Mouse (Mus musculus) erythroblast, embryonic 14.5 days (primary cell): ENCODE measurements around the gene Prdm12. TPM values are rescaled to one million over a fixed set of nuclear protein-coding genes. Genes with fewer than 3 reads are reported as not detected.
A peak's percentile ranks its signal among the peaks of the same experiment; 100 is the strongest.
"Not testable (repeated sequence)": the region's sequence is repeated elsewhere in the genome, so short reads cannot be mapped to it uniquely, and the experiment has no call there.

Source experiments
- H3K27me3 ChIP-seq: 2 replicates; pipeline ENCODE4 v1.6.1; 2012; ENCODE audit warnings: inconsistent platforms; ENCODE audit not compliant: control insufficient read depth
- H3K36me3 ChIP-seq: 2 replicates; pipeline ENCODE4 v1.6.1; 2012; ENCODE audit warnings: mild to moderate bottlenecking, inconsistent platforms; ENCODE audit not compliant: control insufficient read depth
- H3K4me1 ChIP-seq: 2 replicates; pipeline ENCODE4 v1.6.1; 2012; ENCODE audit warnings: inconsistent platforms; ENCODE audit not compliant: control insufficient read depth
- H3K4me3 ChIP-seq: replicated peaks from 2 replicates; pipeline ENCODE3; 2012; ENCODE audit warnings: moderate library complexity, mild to moderate bottlenecking, inconsistent platforms
- H3K9me3 ChIP-seq: 2 replicates; pipeline ENCODE4 v1.6.1; 2012; ENCODE audit warnings: low read length, inconsistent platforms, mixed read lengths; ENCODE audit not compliant: control insufficient read depth
- GATA1 ChIP-seq: IDR thresholded peaks from 2 replicates; pipeline ENCODE4 v1.6.1; 2012; ENCODE audit warnings: low read length, inconsistent platforms, mixed read lengths
- TAL1 ChIP-seq: IDR thresholded peaks from 3 replicates; pipeline ENCODE4 v1.6.1; 2012; ENCODE audit warnings: low read length, inconsistent platforms, mixed read lengths
- polyA plus RNA-seq: library from polyadenylated mRNA; stranded (reverse); fragments of >175 nt; gene quantifications from 2 replicates; pipeline ENCODE4 v1.2.3, GENCODE M21; 2012

Gene Prdm12
- polyA plus RNA-seq, 1 experiment: not detected

DNA sequence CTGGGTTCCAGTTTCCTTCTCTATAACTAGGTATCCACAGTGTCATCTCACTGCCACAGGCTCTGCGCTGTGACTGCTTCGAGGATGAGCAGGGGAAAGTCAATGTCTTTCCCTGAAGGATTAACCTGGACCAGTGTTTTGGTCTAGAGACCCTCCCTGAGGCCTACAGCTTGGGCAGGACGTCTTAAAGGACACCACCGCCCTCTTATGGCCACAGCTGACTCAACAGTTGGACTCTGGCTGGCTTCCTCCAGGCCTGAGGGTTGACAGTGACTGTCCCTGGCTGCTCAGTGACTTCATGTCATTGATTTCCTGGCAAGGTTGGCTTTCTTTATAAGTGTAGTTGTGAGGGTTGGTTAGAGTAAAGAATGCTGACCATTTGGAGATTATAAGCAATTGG is 27.5 kb downstream of the Prdm12 start:
- Histone ChIP-seq H3K36me3 (peaks cover 5% of the 10 kb centered on the region), H3K4me1 (peaks cover 20% of the 10 kb centered on the region), H3K4me3 (no peak overlapping the region), H3K27me3 (peaks cover 12% of the 10 kb centered on the region), H3K9me3 (no peaks in the 10 kb centered on the region)
- TF ChIP-seq GATA1: no peak
- TF ChIP-seq TAL1: no peak

DNA sequence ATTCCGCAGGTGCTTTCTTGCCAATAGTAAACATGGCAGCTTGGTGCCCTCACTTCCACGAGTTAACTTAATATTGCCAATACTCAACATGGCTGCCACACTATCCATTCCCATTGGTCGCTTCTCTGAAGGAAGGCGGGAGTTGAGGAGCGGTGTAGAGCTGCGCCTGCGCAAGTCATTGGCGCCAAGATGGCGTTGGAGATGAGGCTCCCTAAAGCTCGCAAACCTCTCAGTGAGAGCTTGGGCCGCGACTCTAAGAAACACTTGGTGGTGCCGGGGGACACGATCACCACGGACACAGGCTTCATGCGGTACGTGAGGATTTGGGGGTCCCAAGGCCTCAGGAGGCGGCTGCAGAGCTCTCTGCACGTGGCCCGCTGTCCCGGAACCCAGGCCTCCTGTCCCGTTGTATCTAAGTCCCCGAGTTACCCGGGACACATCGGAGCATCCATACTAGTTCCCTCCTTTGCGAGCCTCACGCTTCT is 30.8 kb downstream of the Prdm12 start, which contains the start of gene Exosc2:
TSS of gene Exosc2 (plus strand) at position 165 of the 485 bp plus-strand sequence.
- H3K27me3 ChIP-seq: no peaks in the 10 kb centered on the region; the same call in 1 of the 2 replicates
- TF ChIP-seq GATA1 (peak; percentile 4; the same call in 1 of the 2 replicates), TAL1 (no peak)

DNA sequence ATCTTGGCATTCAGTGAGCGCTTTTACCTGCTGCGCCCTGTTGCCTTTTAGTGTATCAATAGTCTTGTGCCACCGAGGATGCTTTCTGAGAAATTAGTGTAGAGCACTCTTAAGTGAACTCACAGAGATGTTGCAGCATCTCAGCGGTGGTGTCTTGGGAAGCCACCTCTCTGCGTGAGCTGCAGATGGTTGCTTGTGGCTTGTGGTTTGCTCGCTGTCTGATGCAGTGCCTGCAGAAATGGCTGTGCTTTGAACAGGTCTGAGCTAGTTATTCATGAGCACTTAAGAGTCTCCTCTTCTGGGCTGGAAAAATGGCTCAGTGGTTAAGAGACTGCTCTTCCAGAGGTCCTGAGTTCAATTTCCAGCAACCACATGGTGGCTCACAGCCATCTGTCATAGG is 38.8 kb downstream of the Prdm12 start:
- peaks cover 79% of the 10 kb centered on the region for H3K36me3 ChIP-seq
- H3K27me3 ChIP-seq: no peaks in the 10 kb centered on the region
- H3K4me1 ChIP-seq: peaks cover 2% of the 10 kb centered on the region; the same call in 1 of the 2 replicates
- H3K4me3 ChIP-seq: no peak overlapping the region
- no peaks in the 10 kb centered on the region for H3K9me3 ChIP-seq
- TF ChIP-seq TAL1: no peak
- TF ChIP-seq GATA1: no peak

More for the DNA sequence above, 30.8 kb downstream of the Prdm12 start, which contains the start of gene Exosc2:
- H3K36me3 ChIP-seq: peaks cover 37% of the 10 kb centered on the region
- peaks cover 35% of the 10 kb centered on the region for H3K4me1 ChIP-seq
- H3K9me3 ChIP-seq: no peaks in the 10 kb centered on the region
- peak within 1 kb of the TSS; percentile 79 for H3K4me3 ChIP-seq

DNA sequence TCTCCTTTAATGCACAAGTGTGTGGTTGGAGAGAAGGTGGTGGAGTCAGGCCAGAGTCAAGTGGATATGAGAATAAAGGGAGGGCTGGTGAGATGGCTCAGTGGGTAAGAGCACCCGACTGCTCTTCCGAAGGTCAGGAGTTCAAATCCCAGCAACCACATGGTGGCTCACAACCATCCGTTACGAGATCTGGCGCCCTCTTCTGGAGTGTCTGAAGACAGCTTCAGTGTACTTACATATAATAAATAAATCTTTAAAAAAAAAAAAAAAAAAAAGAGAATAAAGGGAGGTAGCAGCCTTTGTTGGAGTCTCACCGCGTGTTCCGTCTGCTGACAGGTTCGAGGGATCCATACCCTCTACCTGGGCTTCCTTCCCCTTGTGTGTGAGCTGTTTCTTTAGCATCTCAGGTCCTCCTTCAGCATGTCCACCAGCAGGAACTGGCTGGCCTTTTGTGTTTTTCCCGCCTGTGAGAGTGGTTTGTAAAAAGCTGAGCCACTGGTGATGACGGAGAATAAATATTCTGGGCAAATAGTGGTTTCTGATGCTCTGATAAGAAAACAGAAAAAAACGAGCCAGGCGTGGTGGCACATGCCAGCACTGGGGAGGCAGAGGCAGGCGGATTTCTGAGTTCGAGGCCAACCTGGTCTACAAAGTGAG is 41.3 kb downstream of the Prdm12 start:
- not testable (repeated sequence) for H3K4me1 ChIP-seq, H3K4me3 ChIP-seq, H3K9me3 ChIP-seq, H3K27me3 ChIP-seq
- peaks cover 54% of the 10 kb centered on the region for H3K36me3 ChIP-seq

DNA sequence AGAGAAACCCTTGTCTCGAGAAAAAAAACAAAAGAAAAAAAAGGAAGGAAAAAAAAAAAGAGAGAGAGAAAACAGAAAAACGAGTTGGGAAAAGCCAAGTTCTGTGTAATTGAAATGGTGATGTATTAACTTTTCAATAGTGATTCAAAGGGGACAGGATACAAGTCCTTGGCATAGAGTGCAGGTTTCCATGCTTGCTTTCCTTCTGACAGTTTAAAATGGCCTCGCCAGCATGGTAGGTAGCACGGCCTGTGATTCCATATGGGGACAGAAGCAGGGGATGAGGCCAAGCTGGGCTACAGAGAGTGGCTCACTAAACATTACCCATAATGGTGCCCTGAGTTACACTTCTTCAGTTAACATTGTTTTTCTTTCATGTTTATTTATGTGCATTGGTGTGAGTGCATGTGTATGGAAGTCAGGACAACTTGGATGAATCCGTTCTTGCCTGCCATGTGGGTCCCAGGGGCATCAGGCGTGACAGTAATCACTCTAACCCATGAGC is 41.9 kb downstream of the Prdm12 start:
- TF ChIP-seq GATA1 (no peak), TAL1 (no peak)
- Histone ChIP-seq H3K27me3 (no peaks in the 10 kb centered on the region), H3K9me3 (no peaks in the 10 kb centered on the region), H3K4me1 (no peaks in the 10 kb centered on the region), H3K36me3 (peaks cover 48% of the 10 kb centered on the region), H3K4me3 (no peak overlapping the region)

DNA sequence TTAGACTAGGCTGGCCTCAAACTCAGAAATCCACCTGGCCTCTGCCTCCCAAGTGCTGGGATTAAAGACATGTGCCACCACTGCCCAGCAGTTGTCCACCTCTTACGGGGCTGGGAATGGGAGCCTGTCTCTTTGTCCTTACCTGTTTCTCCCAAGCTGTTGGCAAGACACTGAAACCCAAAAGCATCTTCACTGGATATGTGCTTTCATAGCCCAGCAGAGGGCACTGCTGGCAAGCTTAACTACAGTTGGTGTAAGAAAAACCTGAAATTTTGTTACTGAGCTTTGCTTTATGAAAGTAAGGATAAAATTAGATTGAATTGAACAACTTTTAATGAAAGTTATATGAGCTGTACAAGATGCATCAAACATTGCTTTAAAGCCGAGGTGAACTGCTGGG is 43.8 kb downstream of the Prdm12 start:
- H3K4me1 ChIP-seq: peaks cover 9% of the 10 kb centered on the region
- no peak for TF ChIP-seq GATA1
- no peaks in the 10 kb centered on the region for H3K9me3 ChIP-seq
- H3K27me3 ChIP-seq: no peaks in the 10 kb centered on the region
- H3K4me3 ChIP-seq: no peak overlapping the region
- H3K36me3 ChIP-seq: peaks cover 30% of the 10 kb centered on the region

DNA sequence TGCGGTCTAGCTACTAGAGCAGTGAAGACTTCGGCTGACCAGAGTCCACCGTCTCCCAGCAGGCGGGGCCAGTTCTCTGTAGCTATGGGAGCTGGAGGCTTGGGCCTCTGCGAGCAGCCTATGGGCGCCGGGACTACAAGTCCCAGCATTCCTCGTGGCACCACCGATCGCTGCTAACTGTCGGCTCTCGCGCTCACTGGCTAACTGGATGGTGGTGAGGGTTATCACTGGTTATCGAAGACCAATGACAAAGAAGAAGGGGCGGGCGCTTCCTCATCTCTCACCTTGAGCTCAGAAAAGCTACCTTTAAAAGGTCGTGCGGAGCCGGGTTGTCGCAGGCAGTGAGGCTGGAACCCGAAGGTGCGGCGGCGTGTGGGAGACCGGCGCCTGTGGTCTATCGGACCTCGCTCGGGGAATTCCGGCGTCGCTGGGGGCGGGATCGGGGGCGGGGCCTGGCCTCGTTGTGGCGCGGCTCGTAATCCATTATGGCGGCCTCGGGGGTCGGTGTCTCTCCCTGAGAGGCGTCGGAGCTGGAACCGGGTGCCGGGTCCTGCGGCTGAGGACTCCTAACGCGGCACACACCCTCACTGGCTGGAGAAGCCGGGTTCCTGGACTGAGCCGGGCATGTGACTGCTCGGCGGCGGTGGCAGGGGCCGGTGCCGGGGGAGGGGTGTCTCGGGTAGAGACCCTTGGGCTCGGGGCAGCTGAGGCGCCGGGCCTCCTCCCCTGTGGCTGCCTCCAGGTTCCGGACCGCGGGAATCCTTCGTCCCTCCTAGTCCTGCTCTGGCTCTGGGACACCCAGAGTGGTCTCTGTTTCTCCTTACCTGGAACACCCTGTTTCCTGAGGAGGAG is 48.5 kb downstream of the Prdm12 start, which contains the start of gene Abl1:
TSS of gene Abl1 (plus strand) at position 303 of the 852 bp plus-strand sequence.
- peaks cover 11% of the 10 kb centered on the region for H3K36me3 ChIP-seq
- H3K4me3 ChIP-seq: peak within 1 kb of the TSS; percentile 90
- TF ChIP-seq TAL1: no peak
- peak; percentile 66 for TF ChIP-seq GATA1

DNA sequence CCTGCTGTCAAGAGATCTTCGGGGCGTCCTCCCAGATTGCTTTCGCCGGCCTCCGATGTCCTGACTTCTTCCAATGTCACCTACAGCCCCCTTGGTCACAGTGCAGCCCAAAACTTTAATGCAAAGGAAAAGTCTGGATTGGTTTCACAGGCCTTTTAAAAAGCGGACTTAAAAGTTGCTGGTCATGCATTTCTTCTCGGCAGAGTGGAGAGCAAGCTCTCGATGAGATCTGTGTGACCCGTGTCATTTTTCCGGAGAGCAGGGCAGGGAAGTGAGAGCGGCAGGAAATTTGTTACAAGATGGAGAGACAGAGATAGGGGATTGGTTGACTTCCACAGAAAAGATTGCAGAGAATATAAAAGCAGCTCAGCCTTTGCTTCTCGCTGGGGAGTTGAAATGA is 49.2 kb downstream of the Prdm12 start:
- Histone ChIP-seq H3K4me1 (peaks cover 38% of the 10 kb centered on the region), H3K36me3 (peaks cover 12% of the 10 kb centered on the region), H3K4me3 (peak overlapping the region; percentile 90), H3K27me3 (no peaks in the 10 kb centered on the region), H3K9me3 (no peaks in the 10 kb centered on the region)
- no peak for TF ChIP-seq GATA1
- no peak for TF ChIP-seq TAL1

More for the DNA sequence above, 48.5 kb downstream of the Prdm12 start, which contains the start of gene Abl1:
- Histone ChIP-seq H3K27me3 (no peaks in the 10 kb centered on the region), H3K9me3 (no peaks in the 10 kb centered on the region), H3K4me1 (peaks cover 38% of the 10 kb centered on the region)

DNA sequence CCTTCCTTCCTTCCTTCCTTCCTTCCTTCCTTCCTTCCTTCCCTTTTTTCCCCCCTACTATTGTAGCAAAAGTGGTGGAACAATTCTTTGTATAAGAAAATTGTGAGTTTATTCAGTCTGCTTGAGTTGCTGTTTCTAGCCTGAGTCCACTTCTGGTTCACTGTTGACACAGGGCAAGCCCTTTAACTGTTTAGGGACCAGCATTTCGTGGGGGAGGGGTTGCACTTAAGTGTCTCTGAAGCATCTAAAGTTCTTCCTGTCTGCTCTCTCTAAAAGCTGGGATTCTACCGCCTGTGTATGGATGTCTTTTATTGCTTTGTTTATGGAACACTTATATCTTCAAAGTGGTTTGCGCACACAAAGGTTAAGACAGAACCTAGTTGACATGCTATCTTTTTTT is 50.2 kb downstream of the Prdm12 start:
- H3K27me3 ChIP-seq: no peaks in the 10 kb centered on the region
- H3K4me1 ChIP-seq: peaks cover 38% of the 10 kb centered on the region
- H3K9me3 ChIP-seq: no peaks in the 10 kb centered on the region
- H3K36me3 ChIP-seq: peaks cover 21% of the 10 kb centered on the region
- TF ChIP-seq GATA1 (no peak), TAL1 (no peak)
- peak overlapping the region; percentile 90 for H3K4me3 ChIP-seq
